Mouse (Mus musculus) hindbrain, embryonic 15.5 days (tissue): ENCODE measurements around the gene Nphs1. TPM values are rescaled to one million over a fixed set of nuclear protein-coding genes. Genes with fewer than 3 reads are reported as not detected.
A peak's percentile ranks its signal among the peaks of the same experiment; 100 is the strongest.

Source experiments
- ATAC-seq: fragments of 200-750 bp; cut with Nextera tagmentation; 2 replicates; pipeline ENCODE4 v1.8.0; 2017; ENCODE audit warnings: low read depth, moderate number of reproducible peaks, moderate TSS enrichment; ENCODE audit not compliant: low FRiP score
- H3K27ac ChIP-seq: fragments of 300-500 bp; sonication (generic); replicated peaks from 2 replicates; pipeline ENCODE4 v1.5.1; 2015; ENCODE audit warnings: mild to moderate bottlenecking, inconsistent platforms
- H3K27me3 ChIP-seq: fragments of 300-500 bp; sonication (generic); 2 replicates; pipeline ENCODE4 v1.6.1; 2015; ENCODE audit warnings: control low read depth, inconsistent platforms
- H3K36me3 ChIP-seq: fragments of 300-500 bp; sonication (generic); 2 replicates; pipeline ENCODE4 v1.6.1; 2015; ENCODE audit warnings: control low read depth, inconsistent platforms
- H3K4me1 ChIP-seq: fragments of 300-500 bp; sonication (generic); replicated peaks from 2 replicates; pipeline ENCODE4 v1.6.1; 2015; ENCODE audit warnings: control low read depth, inconsistent platforms
- H3K4me2 ChIP-seq: fragments of 300-500 bp; sonication (generic); 2 replicates; pipeline ENCODE4 v1.6.1; 2015; ENCODE audit warnings: moderate library complexity, mild to moderate bottlenecking, inconsistent platforms
- H3K4me3 ChIP-seq: fragments of 300-500 bp; sonication (generic); 2 replicates; pipeline ENCODE4 v1.5.1; 2015; ENCODE audit warnings: mild to moderate bottlenecking, inconsistent platforms
- H3K9ac ChIP-seq: fragments of 300-500 bp; sonication (generic); 2 replicates; pipeline ENCODE4 v1.6.1; 2015; ENCODE audit warnings: inconsistent platforms
- H3K9me3 ChIP-seq: fragments of 300-500 bp; sonication (generic); 2 replicates; pipeline ENCODE4 v1.6.1; 2016; ENCODE audit warnings: control low read depth, inconsistent platforms
- whole genome bisulfite sequencing: fragments of 180-500 bp; shearing (Covaris S2); methylation state at CpG from one replicate; pipeline ENCODE4 v1.1.7; 2015; 5-methylcytosine and 5-hydroxymethylcytosine counted together
- polyA plus RNA-seq: library from polyadenylated mRNA; unstranded; fragments of >200 nt; fragmentation: Nextera tagmentation; extraction: Ambion mirVana; gene quantifications from 2 replicates; pipeline ENCODE4 v1.2.1, GENCODE M21; 2015

The Nphs1 gene
- polyA plus RNA-seq, 1 experiment from 2014 or later = 1.1 TPM

- H3K9me3 ChIP-seq = no peaks in the 10 kb centered on the region
- peaks cover 34% of the 10 kb centered on the region for H3K36me3 ChIP-seq
- 3% methylated on average over 22 of the region's 26 CpGs for WGBS
Measured at GRCm38 (mm10) chr7:30533941-30534632, 76.0 kb downstream of the Nphs1 start.

GRCm38 (mm10) chr7:30534633-30535577, 76.8 kb downstream of the Nphs1 start, which contains the start of gene Arhgap33:
Gene Arhgap33, minus strand, starts transcription at chr7:30535060.
- ATAC-seq = peak; percentile 93
- Histone ChIP-seq H3K4me2 (peak within 1 kb of the TSS; percentile 86), H3K9me3 (no peaks in the 10 kb centered on the region), H3K9ac (peak within 1 kb of the TSS; percentile 94), H3K4me1 (peaks cover 47% of the 10 kb centered on the region), H3K27me3 (no peaks in the 10 kb centered on the region), H3K36me3 (peaks cover 29% of the 10 kb centered on the region), H3K4me3 (peak within 1 kb of the TSS; percentile 92), H3K27ac (peak within 1 kb of the TSS; percentile 97)
- WGBS = under 1% methylated on average over 81 of the region's 84 CpGs

More at GRCm38 (mm10) chr7:30533941-30534632, 76.0 kb downstream of the Nphs1 start:
- H3K4me3 ChIP-seq = peak overlapping the region; percentile 92
- H3K4me2 ChIP-seq = peak overlapping the region; percentile 86
- ATAC-seq = peak; percentile 52
- peak overlapping the region; percentile 94 for H3K9ac ChIP-seq
- H3K27ac ChIP-seq = peak overlapping the region; percentile 97
- peaks cover 47% of the 10 kb centered on the region for H3K4me1 ChIP-seq
- H3K27me3 ChIP-seq = no peaks in the 10 kb centered on the region

Other genes starting within 250 kb of the Nphs1 start
- gene Polr2i, start 226.4 kb upstream of the Nphs1 start, polyA plus RNA-seq = 176 and 178 TPM in 2 replicates
- gene Tbcb, start 226.0 kb upstream of the Nphs1 start, polyA plus RNA-seq = 430 and 435 TPM in 2 replicates
- not detected in 2 replicates for gene Ovol3, start 222.6 kb upstream of the Nphs1 start, polyA plus RNA-seq
- 0.52 and 0.88 TPM in 2 replicates for gene Thap8, start 178.2 kb upstream of the Nphs1 start, polyA plus RNA-seq
- gene Wdr62, start 177.9 kb upstream of the Nphs1 start, polyA plus RNA-seq = 4.0 and 5.3 TPM in 2 replicates
- gene Clip3, start 166.6 kb upstream of the Nphs1 start, polyA plus RNA-seq = 88.4 and 120 TPM in 2 replicates
- 121 and 135 TPM in 2 replicates for gene Alkbh6, start 149.6 kb upstream of the Nphs1 start, polyA plus RNA-seq
- gene Syne4, start 143.5 kb upstream of the Nphs1 start, polyA plus RNA-seq = 17.1 and 19.1 TPM in 2 replicates
- gene E130208F15Rik, start 136.6 kb upstream of the Nphs1 start, polyA plus RNA-seq = 0.98 TPM in 1 of 2 replicates, not detected in the other
- 16.2 and 17.3 TPM in 2 replicates for gene Sdhaf1, start 134.4 kb upstream of the Nphs1 start, polyA plus RNA-seq
- gene Lrfn3, start 95.5 kb upstream of the Nphs1 start, polyA plus RNA-seq = 14.3 and 15.7 TPM in 2 replicates
- gene Tyrobp, start 44.6 kb upstream of the Nphs1 start, polyA plus RNA-seq = 28.9 and 39.1 TPM in 2 replicates
- 0.53 and 0.56 TPM in 2 replicates for gene Hcst, start 38.5 kb upstream of the Nphs1 start, polyA plus RNA-seq
- 2.4 and 2.9 TPM in 2 replicates for gene Nfkbid, start 36.6 kb upstream of the Nphs1 start, polyA plus RNA-seq
- gene Aplp1, start 12.8 kb upstream of the Nphs1 start, polyA plus RNA-seq = 674 and 762 TPM in 2 replicates
- 4.7 and 7.3 TPM in 2 replicates for gene Kirrel2, start 625 bp upstream of the Nphs1 start, polyA plus RNA-seq
- gene Prodh2, start 35.3 kb downstream of the Nphs1 start, polyA plus RNA-seq = 0.36 TPM in 1 of 2 replicates, not detected in the other
- 101 and 135 TPM in 2 replicates for gene Arhgap33, start 76.7 kb downstream of the Nphs1 start, polyA plus RNA-seq
- gene Hspb6, start 93.9 kb downstream of the Nphs1 start, polyA plus RNA-seq = 11.1 and 13.2 TPM in 2 replicates
- 8.4 and 9.1 TPM in 2 replicates for gene Proser3, start 94.0 kb downstream of the Nphs1 start, polyA plus RNA-seq
- 52.7 and 53.1 TPM in 2 replicates for gene Lin37, start 101.5 kb downstream of the Nphs1 start, polyA plus RNA-seq
- gene U2af1l4, start 105.0 kb downstream of the Nphs1 start, polyA plus RNA-seq = 89.7 and 92.1 TPM in 2 replicates
- 15.4 and 17.5 TPM in 2 replicates for gene Gm49396, start 105.0 kb downstream of the Nphs1 start, polyA plus RNA-seq
- 124 and 134 TPM in 2 replicates for gene Psenen, start 105.3 kb downstream of the Nphs1 start, polyA plus RNA-seq
- 5.5 and 6.0 TPM in 2 replicates for gene Igflr1, start 107.1 kb downstream of the Nphs1 start, polyA plus RNA-seq
- 9.2 and 9.8 TPM in 2 replicates for gene Kmt2b, start 130.4 kb downstream of the Nphs1 start, polyA plus RNA-seq
- 0.10 and 0.37 TPM in 2 replicates for gene Zbtb32, start 140.6 kb downstream of the Nphs1 start, polyA plus RNA-seq
- 0.51 and 0.82 TPM in 2 replicates for gene Upk1a, start 154.5 kb downstream of the Nphs1 start, polyA plus RNA-seq
- 1,185 and 1,301 TPM in 2 replicates for gene Cox6b1, start 167.8 kb downstream of the Nphs1 start, polyA plus RNA-seq
- gene Etv2, start 177.5 kb downstream of the Nphs1 start, polyA plus RNA-seq = not detected in 2 replicates
- gene Rbm42, start 192.0 kb downstream of the Nphs1 start, polyA plus RNA-seq = 131 and 139 TPM in 2 replicates
- gene Haus5, start 206.7 kb downstream of the Nphs1 start, polyA plus RNA-seq = 25.9 and 29.9 TPM in 2 replicates
- gene Pmis2, start 213.3 kb downstream of the Nphs1 start, polyA plus RNA-seq = not detected in 2 replicates
- not detected in 2 replicates for gene 2200002J24Rik, start 240.6 kb downstream of the Nphs1 start, polyA plus RNA-seq